Mouse (Mus musculus) liver, adult 2 months (tissue): ENCODE measurements around the gene Nme4. TPM values are rescaled to one million over a fixed set of nuclear protein-coding genes. Genes with fewer than 3 reads are reported as not detected.

Experiments used
- DNase-seq: peaks from one replicate; pipeline ENCODE4 v3.0.0-alpha.2; 2011; ENCODE audit warnings: low read depth, low spot score; ENCODE audit errors: extremely low read depth
- H3K27ac ChIP-seq: fragments of 200-500 bp; replicated peaks from 2 replicates; pipeline ENCODE4 v1.5.1; 2012; ENCODE audit warnings: low read depth, mild to moderate bottlenecking, control low read depth, inconsistent platforms, low read length; ENCODE audit not compliant: insufficient read depth
- H3K27me3 ChIP-seq: fragments of 200-500 bp; 2 replicates; pipeline ENCODE4 v1.6.1; 2012; ENCODE audit warnings: mild to moderate bottlenecking, moderate library complexity, low read length, inconsistent platforms; ENCODE audit not compliant: control insufficient read depth, insufficient read depth
- H3K36me3 ChIP-seq: fragments of 200-500 bp; 2 replicates; pipeline ENCODE4 v1.6.1; 2012; ENCODE audit warnings: low read length, inconsistent platforms; ENCODE audit not compliant: control insufficient read depth, insufficient read depth
- H3K4me1 ChIP-seq: fragments of 200-500 bp; 2 replicates; pipeline ENCODE4 v1.6.1; 2011; ENCODE audit warnings: low read length; ENCODE audit not compliant: control insufficient read depth, insufficient read depth
- H3K4me3 ChIP-seq: fragments of 200-500 bp; 2 replicates; pipeline ENCODE4 v1.5.1; 2011; ENCODE audit warnings: low read depth, mild to moderate bottlenecking, control low read depth, low read length, moderate library complexity; ENCODE audit not compliant: insufficient read depth
- H3K79me2 ChIP-seq: fragments of 200-500 bp; 2 replicates; pipeline ENCODE4 v1.6.1; 2012; ENCODE audit warnings: inconsistent platforms, mild to moderate bottlenecking, low read length, moderate library complexity; ENCODE audit not compliant: control insufficient read depth, insufficient read depth
- H3K9ac ChIP-seq: fragments of 200-500 bp; 2 replicates; pipeline ENCODE4 v1.6.1; 2012; ENCODE audit warnings: low read depth, mild to moderate bottlenecking, control low read depth, inconsistent platforms, low read length
- CTCF ChIP-seq: fragments of 200-500 bp; IDR thresholded peaks from 2 replicates; pipeline ENCODE4 v1.5.1; 2011; ENCODE audit warnings: low read depth, low read length, control low read depth
- POLR2A ChIP-seq: fragments of 200-500 bp; IDR thresholded peaks from 2 replicates; pipeline ENCODE4 v1.6.1; 2011; ENCODE audit warnings: low read length, control low read depth; ENCODE audit not compliant: insufficient read depth; ENCODE audit errors: extremely low read depth
- WGBS: fragments of 180-500 bp; shearing (Covaris S2); methylation state at CpG from one replicate; pipeline ENCODE4 v1.1.7; 2018; 5-methylcytosine and 5-hydroxymethylcytosine counted together
- polyA plus RNA-seq: library from polyadenylated mRNA; depleted of rRNA; stranded (reverse); fragments of >200 nt; gene quantifications from 2 replicates; pipeline ENCODE4 v1.2.3, GENCODE M21; 2012; rRNA removed
- total RNA-seq: library from RNA; depleted of rRNA; stranded (reverse); fragments of >200 nt; gene quantifications from 2 replicates; pipeline ENCODE4 v1.2.3, GENCODE M21; 2014; rRNA removed

The Nme4 gene
- total and polyA plus RNA-seq, 2 experiments = 7.0 to 8.7 TPM

GRCm38 (mm10) chr17:26052074-26052473, 43.3 kb downstream of the Nme4 start:
- H3K27ac ChIP-seq = peak overlapping the region; percentile 56
- H3K4me3 ChIP-seq = no peak overlapping the region
- WGBS = 18% methylated on average over 4 of the region's 4 CpGs
- H3K4me1 ChIP-seq = peaks cover 11% of the 10 kb centered on the region; the same call in 1 of the 2 replicates
- no peaks in the 10 kb centered on the region for H3K36me3 ChIP-seq
- DNase-seq = peak; percentile 79
- no peak overlapping the region for H3K9ac ChIP-seq
- H3K79me2 ChIP-seq = peaks cover 8% of the 10 kb centered on the region; the same call in 1 of the 2 replicates
- TF ChIP-seq CTCF = no peak
- TF ChIP-seq POLR2A = no peak
- no peaks in the 10 kb centered on the region for H3K27me3 ChIP-seq

DNA sequence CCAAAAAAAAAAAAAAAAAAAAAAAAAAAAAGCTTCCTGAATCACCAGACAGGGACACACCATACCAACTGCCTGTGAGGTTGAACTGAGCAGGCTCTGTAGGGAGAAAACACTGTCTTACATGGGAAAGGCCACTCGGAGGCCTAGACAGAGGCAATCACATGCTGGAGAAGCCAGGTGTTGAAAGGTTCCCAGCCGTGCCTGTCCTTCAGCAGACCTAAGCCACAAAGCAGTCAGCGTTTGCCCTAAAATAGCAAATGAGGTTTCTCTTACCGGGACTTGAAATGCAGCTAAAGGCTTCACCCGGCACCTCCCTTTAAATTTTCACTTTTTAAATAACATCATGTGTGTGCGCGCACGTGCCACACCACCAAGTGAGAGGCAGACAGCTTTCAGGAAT, 47.3 kb downstream of the Nme4 start:
- no peak overlapping the region for H3K9ac ChIP-seq
- TF ChIP-seq CTCF (no peak), POLR2A (no peak)
- WGBS = 94% methylated on average over 8 of the region's 8 CpGs

GRCm38 (mm10) chr17:26046253-26046997, 49.0 kb downstream of the Nme4 start:
- H3K79me2 ChIP-seq = peaks cover 5% of the 10 kb centered on the region; the same call in 1 of the 2 replicates
- H3K27ac ChIP-seq = no peak overlapping the region
- 78% methylated on average over 10 of the region's 10 CpGs for WGBS
- H3K9ac ChIP-seq = no peak overlapping the region
- no peaks in the 10 kb centered on the region for H3K36me3 ChIP-seq
- TF ChIP-seq POLR2A (no peak), CTCF (no peak)
- no peak overlapping the region for H3K4me3 ChIP-seq
- H3K27me3 ChIP-seq = no peaks in the 10 kb centered on the region
- peaks cover 4% of the 10 kb centered on the region; the same call in 1 of the 2 replicates for H3K4me1 ChIP-seq
- no peak for DNase-seq

More for the DNA sequence above, 47.3 kb downstream of the Nme4 start:
- no peaks in the 10 kb centered on the region for H3K36me3 ChIP-seq
- peaks cover 8% of the 10 kb centered on the region; the same call in 1 of the 2 replicates for H3K79me2 ChIP-seq
- H3K4me3 ChIP-seq = no peak overlapping the region
- H3K27me3 ChIP-seq = no peaks in the 10 kb centered on the region
- DNase-seq = no peak
- H3K27ac ChIP-seq = no peak overlapping the region
- H3K4me1 ChIP-seq = peaks cover 13% of the 10 kb centered on the region; the same call in 1 of the 2 replicates

- H3K79me2 ChIP-seq = no peaks in the 10 kb centered on the region; the same call in 1 of the 2 replicates
- peak; percentile 83 for DNase-seq
- peaks cover 2% of the 10 kb centered on the region; the same call in 1 of the 2 replicates for H3K4me1 ChIP-seq
- H3K4me3 ChIP-seq = no peak overlapping the region
- H3K36me3 ChIP-seq = no peaks in the 10 kb centered on the region
- no peak overlapping the region for H3K27ac ChIP-seq
- TF ChIP-seq CTCF = no peak
- TF ChIP-seq POLR2A = no peak
- H3K9ac ChIP-seq = no peak overlapping the region
- no peaks in the 10 kb centered on the region for H3K27me3 ChIP-seq
- 26% methylated on average over 4 of the region's 4 CpGs for WGBS
Measured at GRCm38 (mm10) chr17:26045285-26045684, 50.1 kb downstream of the Nme4 start.

DNA sequence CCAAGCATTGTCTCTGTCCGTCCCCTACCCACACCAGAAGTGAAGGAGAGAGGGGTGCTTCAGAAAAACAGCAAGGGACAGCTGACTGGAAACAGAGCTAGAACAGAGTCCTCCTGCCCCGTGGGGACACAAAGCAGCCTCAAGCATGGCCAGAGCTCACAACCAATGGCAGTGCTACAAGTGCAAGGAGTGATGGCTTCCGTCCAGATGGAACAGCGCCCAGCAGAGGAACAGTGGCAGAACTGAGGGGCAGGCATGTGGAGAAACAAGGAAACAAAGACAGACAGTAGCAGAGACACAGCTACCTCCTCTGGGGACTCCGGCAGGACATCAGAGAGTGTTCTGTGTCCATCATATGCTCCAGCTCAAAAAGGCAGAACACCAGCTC, 52.2 kb downstream of the Nme4 start:
- H3K27me3 ChIP-seq = no peaks in the 10 kb centered on the region
- H3K4me3 ChIP-seq = no peak overlapping the region
- H3K27ac ChIP-seq = no peak overlapping the region
- H3K36me3 ChIP-seq = no peaks in the 10 kb centered on the region
- H3K9ac ChIP-seq = no peak overlapping the region
- DNase-seq = peak; percentile 71
- peaks cover 2% of the 10 kb centered on the region; the same call in 1 of the 2 replicates for H3K4me1 ChIP-seq
- TF ChIP-seq CTCF (no peak), POLR2A (no peak)
- 35% methylated on average over 5 of the region's 5 CpGs for WGBS
- H3K79me2 ChIP-seq = no peaks in the 10 kb centered on the region; the same call in 1 of the 2 replicates

GRCm38 (mm10) chr17:26042599-26043248, 52.7 kb downstream of the Nme4 start:
- Histone ChIP-seq H3K4me1 (peaks cover 2% of the 10 kb centered on the region; the same call in 1 of the 2 replicates), H3K36me3 (no peaks in the 10 kb centered on the region), H3K27me3 (no peaks in the 10 kb centered on the region), H3K79me2 (no peaks in the 10 kb centered on the region; the same call in 1 of the 2 replicates), H3K27ac (no peak overlapping the region), H3K9ac (no peak overlapping the region), H3K4me3 (no peak overlapping the region)
- WGBS = 77% methylated on average over 13 of the region's 13 CpGs
- no peak for DNase-seq
- TF ChIP-seq CTCF (no peak), POLR2A (no peak)

Other genes with a start within 250 kb of the Nme4 start
- gene Wdr90, start 234.1 kb downstream of the Nme4 start, total RNA-seq = 2.7 and 3.3 TPM in 2 replicates
- gene Wdr90, start 234.1 kb downstream of the Nme4 start, polyA plus RNA-seq = 9.0 and 14.1 TPM in 2 replicates
- gene Mcrip2, start 226.8 kb downstream of the Nme4 start, total RNA-seq = 26.1 and 36.0 TPM in 2 replicates
- gene Mcrip2, start 226.8 kb downstream of the Nme4 start, polyA plus RNA-seq = 139 and 141 TPM in 2 replicates
- gene Mettl26, start 220.5 kb downstream of the Nme4 start, total RNA-seq = 129 and 131 TPM in 2 replicates
- 415 and 439 TPM in 2 replicates for gene Mettl26, start 220.5 kb downstream of the Nme4 start, polyA plus RNA-seq
- gene Wfikkn1, start 214.7 kb downstream of the Nme4 start, total RNA-seq = 0.07 and 0.09 TPM in 2 replicates
- gene Wfikkn1, start 214.7 kb downstream of the Nme4 start, polyA plus RNA-seq = 0.24 and 0.92 TPM in 2 replicates
- 6.1 and 7.2 TPM in 2 replicates for gene Rab40c, start 175.9 kb downstream of the Nme4 start, total RNA-seq
- 22.8 and 24.1 TPM in 2 replicates for gene Rab40c, start 175.9 kb downstream of the Nme4 start, polyA plus RNA-seq
- 11.5 and 16.0 TPM in 2 replicates for gene Pigq, start 150.7 kb downstream of the Nme4 start, total RNA-seq
- 51.6 and 52.5 TPM in 2 replicates for gene Pigq, start 150.7 kb downstream of the Nme4 start, polyA plus RNA-seq
- gene Nhlrc4, start 150.6 kb downstream of the Nme4 start, total RNA-seq = 1.2 TPM in 1 of 2 replicates, not detected in the other
- gene Nhlrc4, start 150.6 kb downstream of the Nme4 start, polyA plus RNA-seq = 0.04 TPM in 1 of 2 replicates, not detected in the other
- gene A930017K11Rik, start 143.0 kb downstream of the Nme4 start, total RNA-seq = not detected in 2 replicates
- gene A930017K11Rik, start 143.0 kb downstream of the Nme4 start, polyA plus RNA-seq = not detected in 2 replicates
- 1.8 and 3.0 TPM in 2 replicates for gene Capn15, start 109.8 kb downstream of the Nme4 start, total RNA-seq
- 16.8 and 23.3 TPM in 2 replicates for gene Capn15, start 109.8 kb downstream of the Nme4 start, polyA plus RNA-seq
- gene Rab11fip3, start 26.0 kb downstream of the Nme4 start, total RNA-seq = 4.6 and 7.7 TPM in 2 replicates
- 11.1 and 13.2 TPM in 2 replicates for gene Rab11fip3, start 26.0 kb downstream of the Nme4 start, polyA plus RNA-seq
- 179 and 237 TPM in 2 replicates for gene Decr2, start 5.3 kb downstream of the Nme4 start, total RNA-seq
- 147 and 154 TPM in 2 replicates for gene Decr2, start 5.3 kb downstream of the Nme4 start, polyA plus RNA-seq
- gene Tmem8, start 17.7 kb upstream of the Nme4 start, total RNA-seq = 8.8 and 10.0 TPM in 2 replicates
- 46.2 and 52.5 TPM in 2 replicates for gene Tmem8, start 17.7 kb upstream of the Nme4 start, polyA plus RNA-seq
- 64.5 and 67.9 TPM in 2 replicates for gene Mrpl28, start 27.9 kb upstream of the Nme4 start, total RNA-seq
- 80.6 and 87.6 TPM in 2 replicates for gene Mrpl28, start 27.9 kb upstream of the Nme4 start, polyA plus RNA-seq
- 8.4 and 9.3 TPM in 2 replicates for gene Axin1, start 43.1 kb upstream of the Nme4 start, total RNA-seq
- 7.4 and 8.9 TPM in 2 replicates for gene Axin1, start 43.1 kb upstream of the Nme4 start, polyA plus RNA-seq
- 1.6 and 6.0 TPM in 2 replicates for gene Pdia2, start 103.5 kb upstream of the Nme4 start, total RNA-seq
- not detected in 2 replicates for gene Pdia2, start 103.5 kb upstream of the Nme4 start, polyA plus RNA-seq
- gene Rgs11, start 107.3 kb upstream of the Nme4 start, total RNA-seq = 0.09 and 0.40 TPM in 2 replicates
- 0.22 and 0.25 TPM in 2 replicates for gene Rgs11, start 107.3 kb upstream of the Nme4 start, polyA plus RNA-seq
- not detected in 2 replicates for gene Arhgdig, start 112.2 kb upstream of the Nme4 start, total RNA-seq
- gene Arhgdig, start 112.2 kb upstream of the Nme4 start, polyA plus RNA-seq = 0.09 TPM in 1 of 2 replicates, not detected in the other
- 12.6 and 19.5 TPM in 2 replicates for gene Fam234a, start 148.6 kb upstream of the Nme4 start, total RNA-seq
- 50.8 and 54.0 TPM in 2 replicates for gene Fam234a, start 148.6 kb upstream of the Nme4 start, polyA plus RNA-seq
- gene Luc7l, start 157.3 kb upstream of the Nme4 start, total RNA-seq = 17.8 and 18.2 TPM in 2 replicates
- gene Luc7l, start 157.3 kb upstream of the Nme4 start, polyA plus RNA-seq = 8.8 and 15.4 TPM in 2 replicates